Mouse (Mus musculus) CD4-positive helper T cell, adult 2 months (primary cell): ENCODE results near the gene Enox1.

Source experiments
- DNase-seq: peaks from one replicate; pipeline ENCODE4 v3.0.0-alpha.2; 2012; ENCODE audit warnings: low read depth, missing footprints, low spot score

Gene Enox1

DNA sequence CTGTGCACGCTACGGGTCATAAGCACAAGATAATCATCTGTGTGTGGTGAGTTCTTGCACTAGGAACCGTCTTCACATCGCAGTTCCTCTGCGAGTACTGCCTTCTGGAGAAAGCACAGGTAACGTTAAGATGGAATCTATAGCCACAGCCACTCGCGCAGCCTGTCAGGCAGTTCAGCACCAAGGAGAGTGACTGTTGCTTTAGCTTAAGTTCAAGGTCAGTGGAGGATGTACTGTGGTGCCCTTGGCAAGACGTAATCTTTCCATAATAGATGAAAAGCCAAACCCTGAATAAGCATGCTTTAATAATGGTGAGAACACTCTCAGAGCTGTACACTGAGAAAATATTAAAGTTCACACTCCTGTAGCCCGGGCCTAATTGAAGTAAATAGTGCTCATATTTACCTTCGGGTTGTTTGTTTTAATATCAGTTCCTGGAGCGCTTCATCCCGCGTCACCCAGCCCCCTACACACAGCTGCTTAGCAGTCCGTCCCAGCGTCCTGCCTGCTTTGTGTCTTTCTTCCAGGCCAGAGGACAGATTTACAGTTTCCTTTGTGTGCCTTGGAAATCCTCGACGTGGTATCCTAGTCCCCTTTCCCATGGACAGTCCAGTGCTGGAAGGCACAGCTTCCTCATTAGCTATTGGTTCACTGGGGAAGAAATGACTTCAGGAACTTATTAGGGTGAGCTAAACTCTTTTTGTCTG, 38.9 kb downstream of the Enox1 start:
- no peak for DNase-seq

GRCm38 (mm10) chr14:77196246-77196645, 39.7 kb downstream of the Enox1 start:
- DNase-seq: no peak

DNA sequence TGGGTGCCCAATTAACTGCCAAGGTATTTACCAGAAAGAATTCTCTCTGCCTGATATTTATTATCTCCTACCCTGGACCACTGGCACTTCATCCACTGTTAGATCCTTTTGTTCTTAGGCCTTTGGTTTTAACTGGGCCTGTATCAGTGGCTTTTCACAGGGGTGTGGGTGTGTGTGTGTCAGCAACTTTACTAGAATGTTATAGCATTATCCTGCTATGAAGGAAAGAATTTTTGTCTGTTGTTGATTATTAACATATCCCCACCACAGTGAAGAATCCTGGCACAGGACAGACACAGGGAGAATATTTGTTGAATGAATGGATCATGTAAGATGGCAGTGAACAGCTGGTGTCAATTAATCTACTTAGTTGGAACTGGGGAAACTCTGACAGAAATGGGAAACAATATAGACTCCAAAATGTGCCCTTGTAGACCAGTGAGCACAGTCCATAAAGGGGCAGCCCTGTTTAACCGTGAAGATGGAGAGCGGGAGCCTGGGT, 40.9 kb downstream of the Enox1 start:
- no peak for DNase-seq

DNA sequence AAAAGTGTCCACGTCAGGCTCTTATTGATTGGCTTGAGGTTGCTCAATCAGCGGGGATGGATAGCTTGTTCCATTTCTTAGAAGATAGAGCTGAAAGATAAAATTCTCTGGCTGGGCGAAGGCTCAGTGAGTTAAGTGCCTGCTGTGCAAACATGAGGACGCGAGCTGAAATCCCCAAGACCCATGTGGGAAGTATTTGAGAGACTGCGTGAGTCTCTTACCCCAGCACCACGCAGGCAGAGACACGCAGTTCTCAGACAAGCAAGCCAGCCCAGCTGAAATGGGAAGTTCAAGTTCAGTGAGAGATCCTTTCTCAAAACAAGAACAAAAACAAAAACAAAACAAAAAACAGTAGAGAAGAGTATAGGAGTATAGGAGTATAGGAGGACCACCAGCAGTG, 54.3 kb downstream of the Enox1 start:
- DNase-seq: no peak

DNA sequence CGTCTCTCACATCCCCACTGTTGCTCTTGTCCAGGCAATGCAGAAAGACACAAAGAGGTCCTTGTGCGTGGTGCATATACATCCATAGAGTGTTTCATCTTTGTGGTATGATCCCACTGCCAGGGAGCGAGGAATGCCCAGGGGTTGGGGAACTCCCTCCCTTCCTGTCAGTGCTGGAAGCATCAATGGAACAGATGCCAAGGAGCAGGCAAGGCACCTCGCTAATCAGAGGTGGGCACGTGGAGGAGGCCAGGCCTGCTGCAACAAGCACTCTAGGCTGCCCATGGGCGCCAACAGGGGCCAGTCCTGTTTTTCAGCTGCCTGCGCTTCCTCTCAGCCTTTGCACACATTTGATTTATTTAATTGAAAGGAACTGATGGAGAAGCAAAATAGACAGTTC, 56.6 kb downstream of the Enox1 start:
- no peak for DNase-seq

DNA sequence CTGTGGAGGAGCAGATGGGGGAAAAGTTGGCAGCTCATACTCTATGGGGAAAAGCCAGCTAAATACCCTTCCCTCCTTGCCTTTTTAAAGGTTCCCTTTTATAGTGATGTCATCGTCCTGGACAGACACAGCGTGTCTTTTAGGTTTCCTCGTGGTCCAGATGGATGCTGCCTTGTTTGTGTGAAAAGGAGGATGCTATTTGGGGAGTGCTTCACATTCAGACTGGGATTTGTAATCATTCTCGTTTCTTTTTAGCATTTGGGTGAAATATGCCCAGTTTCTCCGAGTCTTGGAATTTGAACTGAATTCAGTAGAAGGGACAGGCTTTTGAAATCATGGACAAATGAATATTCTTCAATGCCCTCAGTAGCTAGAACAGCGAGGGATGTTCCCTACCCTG, 58.3 kb downstream of the Enox1 start:
- DNase-seq: no peak

- no peak for DNase-seq
Observed at GRCm38 (mm10) chr14:77225346-77225745, 68.8 kb downstream of the Enox1 start.

DNA sequence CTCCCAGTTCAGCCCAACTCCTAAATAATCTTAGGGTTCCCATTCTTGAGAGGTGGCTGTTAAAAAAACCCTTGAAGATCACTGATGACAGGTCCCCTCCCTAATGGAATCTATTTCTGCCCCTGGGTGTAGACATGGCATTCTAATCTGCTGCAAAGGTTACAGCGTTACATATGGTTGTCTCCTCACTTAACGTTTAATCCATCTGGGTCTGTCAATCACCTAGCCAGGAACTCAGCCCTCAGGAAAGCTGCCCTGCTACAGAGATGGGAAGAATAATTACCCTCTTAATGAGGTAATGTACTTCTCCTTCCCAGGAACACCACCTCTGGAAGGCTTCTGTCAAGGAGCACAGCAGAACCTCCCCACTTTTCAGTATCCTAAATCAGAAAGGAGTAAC, 82.2 kb downstream of the Enox1 start:
- DNase-seq: no peak

DNA sequence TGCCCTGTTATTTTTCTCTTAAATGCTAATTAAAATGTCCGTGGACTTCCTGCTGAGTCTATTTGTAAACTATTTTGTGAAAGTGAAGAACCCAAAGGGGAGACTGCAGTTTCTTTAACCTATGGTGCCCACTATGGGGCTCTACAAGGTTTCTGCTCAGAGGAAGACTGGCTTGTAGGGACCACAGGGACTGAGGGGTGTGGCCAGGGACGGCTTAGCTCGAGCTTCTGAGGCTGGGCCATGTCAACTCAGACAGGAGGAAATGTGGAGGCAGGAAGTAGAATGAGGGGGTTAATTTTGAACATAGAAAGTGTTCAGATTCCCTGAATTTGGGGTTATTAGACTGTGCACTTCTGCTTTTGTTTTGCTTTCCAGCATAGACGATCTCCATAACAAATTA, 82.8 kb downstream of the Enox1 start:
- DNase-seq: no peak

DNA sequence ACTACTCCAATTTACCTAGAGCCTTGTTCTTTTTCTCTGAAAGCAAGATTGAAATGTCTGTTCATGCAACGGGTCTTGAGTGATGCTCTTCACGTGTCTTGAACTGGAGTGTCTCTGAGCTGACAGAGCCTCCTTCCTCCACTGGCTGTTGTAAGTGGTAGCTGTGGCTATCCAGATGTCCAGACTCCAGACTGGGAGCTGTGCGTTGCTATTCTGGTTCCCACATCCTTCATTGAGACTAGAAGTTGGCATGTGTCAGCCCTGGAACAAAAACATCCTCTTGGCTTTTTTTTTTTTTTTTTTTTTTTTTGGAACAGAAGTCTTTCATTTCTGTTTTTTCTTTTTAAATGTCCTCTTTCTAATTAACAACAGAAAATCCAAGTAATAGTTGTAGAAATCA, 90.4 kb downstream of the Enox1 start:
- no peak for DNase-seq

DNA sequence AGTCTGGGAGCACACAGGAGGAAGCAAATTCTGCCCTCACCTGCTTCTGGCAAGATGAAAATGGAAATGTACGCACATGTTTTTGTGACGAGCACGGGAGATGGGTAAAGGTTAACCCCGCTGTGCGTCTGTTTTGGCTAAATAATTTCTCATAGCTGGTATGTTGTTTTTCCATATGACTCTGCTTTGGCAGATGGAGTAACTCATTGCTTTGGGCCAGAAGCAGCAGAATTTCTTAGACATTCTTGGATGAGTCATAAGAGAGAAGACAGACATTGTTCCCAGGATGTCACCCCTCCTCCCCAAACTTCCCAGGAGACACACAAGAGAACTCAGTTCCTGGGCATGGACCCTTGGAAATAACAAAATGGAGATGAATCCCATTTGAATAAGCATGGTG, 91.9 kb downstream of the Enox1 start:
- DNase-seq: no peak

GRCm38 (mm10) chr14:77248946-77249345, 92.4 kb downstream of the Enox1 start:
- DNase-seq: no peak

- DNase-seq: no peak
Observed at GRCm38 (mm10) chr14:77250652-77251238, 94.2 kb downstream of the Enox1 start.

- DNase-seq: no peak
Observed at GRCm38 (mm10) chr14:77255201-77255600, 98.6 kb downstream of the Enox1 start.

DNA sequence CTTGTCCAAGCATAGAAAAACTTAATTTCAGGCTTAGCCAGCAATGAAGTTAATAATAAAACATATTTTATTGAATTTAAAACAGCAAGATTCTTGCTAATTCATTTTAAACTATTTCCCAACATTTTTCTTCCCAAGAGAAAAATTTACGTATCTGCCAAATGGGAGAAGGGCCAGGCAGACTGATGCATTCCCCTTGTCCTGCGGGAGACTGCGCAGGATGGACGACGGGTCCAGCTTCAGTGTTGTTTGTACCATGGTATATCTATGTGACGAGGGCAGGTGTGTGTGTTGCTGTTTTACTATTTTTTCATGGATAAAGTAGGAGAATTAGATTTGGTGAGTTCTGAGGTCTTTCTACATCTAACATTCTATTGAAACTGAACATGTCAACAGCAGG, 99.1 kb downstream of the Enox1 start:
- no peak for DNase-seq

DNA sequence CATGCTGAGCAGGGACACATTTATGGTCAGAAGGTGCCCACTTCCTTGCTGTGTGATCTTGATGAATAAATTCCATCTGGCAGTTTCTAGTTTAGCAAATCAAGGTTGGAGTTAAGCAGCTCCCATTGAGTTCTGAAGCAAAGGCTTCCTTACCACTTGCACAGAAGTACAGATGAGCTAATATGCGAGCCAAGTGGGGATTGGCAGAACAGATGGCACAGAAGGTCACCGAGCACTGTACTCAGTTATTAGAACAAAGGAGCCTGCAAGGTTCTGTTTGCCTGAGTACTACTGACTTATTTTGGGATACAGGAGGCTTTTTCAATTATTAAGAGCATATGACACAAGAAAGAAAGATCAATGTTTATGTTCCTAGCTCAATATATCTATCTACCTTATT, 100.4 kb downstream of the Enox1 start:
- DNase-seq: no peak

DNA sequence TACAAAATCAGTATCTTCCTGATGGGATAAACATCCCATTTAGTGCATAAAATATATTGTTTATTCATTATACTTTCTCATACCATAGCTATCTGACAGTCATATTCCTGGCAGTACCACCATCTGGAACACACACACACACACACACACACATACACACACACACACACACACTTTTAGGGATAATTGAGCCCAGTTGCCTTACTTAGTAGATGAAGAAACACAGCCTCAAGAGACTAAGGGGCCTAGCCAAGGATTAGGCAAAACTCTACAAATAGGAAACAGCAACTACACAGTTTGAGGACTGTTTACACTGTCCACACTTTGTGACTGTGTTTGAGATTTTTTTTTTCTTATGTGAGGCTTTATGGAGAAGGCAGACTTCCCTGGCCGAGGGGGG, 100.9 kb downstream of the Enox1 start:
- DNase-seq: no peak

DNA sequence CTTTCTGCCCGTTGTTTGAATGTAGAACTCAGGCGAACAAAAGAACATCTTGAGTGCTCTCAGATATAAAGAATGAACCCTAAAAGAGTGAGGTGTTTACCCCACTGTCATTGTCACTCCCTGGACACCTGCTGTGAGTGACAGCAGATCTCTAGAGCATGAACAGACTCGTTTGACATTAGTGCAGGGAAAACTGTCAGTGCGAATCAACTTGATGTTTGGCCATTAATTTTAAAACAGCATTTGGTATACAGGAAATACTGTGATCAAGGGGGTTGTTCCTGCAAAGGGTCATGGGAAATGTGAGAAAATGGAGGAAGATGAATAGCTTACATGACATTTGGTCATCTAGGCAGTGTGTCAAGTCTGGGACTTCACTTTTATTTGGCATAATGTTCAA, 101.6 kb downstream of the Enox1 start:
- DNase-seq: no peak

DNA sequence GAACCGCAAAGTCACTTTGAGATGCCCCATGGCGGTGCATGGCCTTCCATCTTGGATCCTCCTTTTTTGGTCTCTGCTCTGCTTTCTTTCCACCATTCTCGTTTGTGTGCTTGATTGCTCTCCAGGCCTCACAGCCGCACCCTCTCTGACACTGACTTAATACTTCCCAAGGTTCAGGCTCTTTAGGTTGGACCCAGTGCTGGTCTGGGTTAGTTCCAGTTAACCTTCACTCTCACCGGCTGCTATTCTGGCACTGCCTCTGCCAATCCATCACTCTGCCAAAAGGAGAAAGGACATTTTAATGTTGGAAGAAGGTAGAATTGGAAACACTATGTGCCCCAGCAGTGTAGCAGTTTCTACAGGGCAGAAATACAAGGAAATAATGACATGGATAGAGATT, 103.1 kb downstream of the Enox1 start:
- DNase-seq: no peak

GRCm38 (mm10) chr14:77260107-77260506, 103.5 kb downstream of the Enox1 start:
- DNase-seq: no peak

GRCm38 (mm10) chr14:77266805-77267771, 110.5 kb downstream of the Enox1 start:
- DNase-seq: no peak

DNA sequence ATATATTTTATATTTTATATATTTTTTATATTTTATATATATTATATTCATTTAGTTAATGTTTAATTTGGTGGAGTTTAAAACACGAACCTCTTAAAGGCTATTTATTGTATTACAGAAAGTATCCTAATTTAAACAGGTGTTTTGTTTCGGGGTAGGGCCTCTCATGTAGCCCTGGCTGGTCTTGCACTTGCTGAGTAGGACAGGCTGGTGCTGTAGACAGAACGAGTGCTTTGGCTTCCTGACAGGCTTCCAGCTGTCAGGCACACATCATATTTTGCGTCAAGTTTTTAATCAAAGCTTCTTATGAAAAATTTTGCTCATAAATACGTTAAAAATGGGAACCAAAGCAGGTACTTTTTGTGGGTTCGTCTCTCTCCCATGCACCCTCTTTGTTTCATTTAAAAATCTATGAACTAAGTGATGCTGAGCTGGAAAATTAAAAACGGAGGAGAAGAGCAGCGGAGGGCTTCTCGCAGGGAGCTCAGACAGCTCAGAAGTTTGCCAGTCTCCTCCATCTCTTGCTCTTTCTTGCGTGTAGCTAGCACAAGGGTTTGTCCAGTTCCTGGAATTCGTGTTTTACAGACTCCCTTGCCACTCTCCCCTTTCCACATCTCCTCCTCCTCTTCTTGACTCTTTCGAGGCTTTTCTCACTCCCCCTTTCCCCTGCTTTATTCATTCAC, 115.8 kb downstream of the Enox1 start:
- no peak for DNase-seq
